Mouse (Mus musculus) brain, embryonic 14.5 days (tissue): ENCODE measurements around the gene Gpr156.

ENCODE experiments used
- CTCF ChIP-seq: fragments of 200-500 bp; IDR thresholded peaks from 2 replicates; pipeline ENCODE4 v1.5.1; 2012; ENCODE audit warnings: inconsistent platforms, mild to moderate bottlenecking, moderate library complexity, borderline replicate concordance; ENCODE audit not compliant: insufficient read depth, insufficient read length; ENCODE audit errors: extremely low read depth
- POLR2A ChIP-seq: fragments of 200-500 bp; IDR thresholded peaks from 2 replicates; pipeline ENCODE4 v1.6.1; 2012; ENCODE audit warnings: mild to moderate bottlenecking, inconsistent platforms, borderline replicate concordance; ENCODE audit not compliant: poor library complexity, insufficient read depth, insufficient read length, severe bottlenecking; ENCODE audit errors: extremely low read depth

- no peak for TF ChIP-seq POLR2A
- no peak for TF ChIP-seq CTCF
These were observed 86.2 kb downstream of the Gpr156 start for GRCm38 (mm10) chr16:38002485-38002884.
